Mouse (Mus musculus) thymus, postnatal 36 days (tissue): Measurements from ENCODE around the gene Gm10750.
"Not testable (repeated sequence)": the region's sequence is repeated elsewhere in the genome, so short reads cannot be mapped to it uniquely, and the experiment has no call there.

Experiments used
- DNase-seq, 2 experiments: peaks; one replicate each; pipeline ENCODE4 v3.0.0; 2022; ENCODE audit warnings: mixed read lengths in 2 of 2

Gm10750 gene

DNA sequence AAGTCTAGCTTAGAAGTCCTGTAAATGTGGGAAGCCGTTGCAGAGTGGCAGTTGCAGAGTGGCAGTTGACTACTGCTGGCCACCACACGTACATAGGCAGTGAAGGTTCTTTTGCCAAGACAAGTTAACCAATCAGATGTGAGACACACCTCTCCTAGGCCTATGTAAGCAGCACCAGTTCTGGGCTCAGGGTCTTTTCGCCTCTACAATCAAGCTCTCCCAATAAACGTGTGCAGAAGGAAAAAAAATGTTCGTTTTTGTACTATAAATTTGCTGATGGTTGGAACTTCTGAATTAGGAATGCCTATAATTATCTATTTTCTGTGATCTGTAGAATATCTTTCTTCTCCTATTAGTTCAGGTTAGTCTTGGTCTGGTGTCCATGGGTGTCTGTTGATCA lies at the start of gene Gm10750:
TSS of gene Gm10750 (minus strand) at position 101 of the 400 bp plus-strand sequence.
- DNase-seq, result not testable (repeated sequence)

DNA sequence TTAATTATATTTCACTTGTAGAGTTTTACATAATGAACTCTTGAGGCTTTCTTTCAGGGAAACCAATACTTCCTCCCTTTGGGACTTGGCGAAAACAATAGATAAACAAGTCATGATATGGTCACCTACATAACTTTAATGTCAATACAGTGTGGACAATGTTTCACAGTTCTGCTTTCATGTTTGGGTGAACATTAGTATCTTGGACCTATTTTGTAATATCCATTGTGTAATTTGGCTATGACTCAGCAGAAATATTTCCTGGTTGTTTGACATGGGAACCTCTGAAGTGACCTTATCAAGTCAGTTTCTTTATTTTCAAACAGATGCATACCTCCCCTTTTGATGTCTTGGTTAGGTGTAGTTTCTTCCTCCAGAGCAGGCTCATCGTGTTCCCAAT lies 12.2 kb downstream of the Gm10750 start:
- DNase-seq, result no peak

DNA sequence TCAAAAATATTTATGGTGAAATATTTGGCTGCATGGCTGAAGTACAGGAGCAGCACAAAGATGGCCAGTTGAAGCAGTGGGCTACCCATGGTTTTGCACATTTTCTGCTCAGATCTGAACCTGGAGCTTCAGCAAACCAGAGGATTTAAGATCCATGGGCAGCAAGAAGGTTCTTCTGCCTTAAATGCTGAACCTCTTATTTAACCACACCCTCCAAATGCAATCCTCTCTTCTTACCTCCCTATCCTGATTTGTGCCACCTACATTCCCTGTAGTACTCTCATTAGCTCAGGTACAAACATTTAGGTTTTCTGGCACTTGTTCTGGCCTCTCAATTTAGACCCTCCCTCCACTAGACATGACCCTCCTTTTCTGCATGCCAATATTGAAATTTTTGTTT lies 13.9 kb downstream of the Gm10750 start, which contains the start of gene Gm1330:
TSS of gene Gm1330 (minus strand) at position 101 of the 400 bp plus-strand sequence.
- DNase-seq, result no peak

DNA sequence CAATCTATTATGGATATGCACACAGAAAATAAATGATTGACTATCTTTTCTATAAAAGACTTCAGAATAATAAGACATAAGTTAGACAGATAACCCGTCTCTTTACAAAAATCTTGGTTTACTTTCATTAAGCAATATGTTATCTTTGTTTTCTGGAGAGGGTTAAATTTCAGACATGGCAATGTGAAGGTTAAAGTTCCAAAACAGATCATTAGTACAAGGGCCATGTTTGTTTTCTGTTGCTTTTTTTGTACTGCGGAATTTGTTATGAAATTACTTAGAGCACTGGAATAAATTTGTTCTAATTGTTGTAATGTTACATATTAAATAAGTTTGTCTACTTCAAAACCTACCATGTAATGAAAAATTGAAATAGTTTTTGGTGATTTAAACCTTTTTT lies 21.9 kb downstream of the Gm10750 start:
- DNase-seq, result no peak
